Mouse (Mus musculus): ENCODE data around the gene Clasp2.

Clasp2 gene

GRCm38 (mm10) chr9:113930534-113931374 lies 189.5 kb downstream of the Clasp2 start, which contains the start of gene Ubp1:
Gene Ubp1 (plus strand): TSS chr9:113930934.
- DNase-seq (ENCODE audit: low read depth, low spot score) = peak; percentile 100

GRCm38 (mm10) chr9:113931375-113932099 lies 190.3 kb downstream of the Clasp2 start:
- DNase-seq (ENCODE audit: low read depth, low spot score) = no peak

DNA sequence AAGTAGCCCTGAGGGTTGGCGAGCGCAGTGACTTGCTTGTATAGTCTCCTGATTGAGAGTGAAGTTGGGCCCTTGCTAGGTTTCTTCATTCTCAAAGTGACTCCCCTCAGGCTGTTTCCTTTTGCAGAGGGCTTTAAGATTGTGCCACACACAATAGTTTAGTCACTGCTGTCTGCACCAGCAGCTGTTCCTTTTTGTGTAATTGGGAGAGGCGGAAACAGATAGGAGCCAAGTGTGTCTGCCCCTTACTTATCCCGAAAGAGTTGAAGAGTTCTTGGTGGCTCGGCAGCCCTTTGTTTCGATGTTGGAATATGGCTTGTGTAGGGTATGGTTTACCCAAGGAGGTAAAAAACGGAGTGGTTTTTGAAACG lies 190.8 kb downstream of the Clasp2 start:
- no peak for DNase-seq (ENCODE audit: low read depth, low spot score)

DNA sequence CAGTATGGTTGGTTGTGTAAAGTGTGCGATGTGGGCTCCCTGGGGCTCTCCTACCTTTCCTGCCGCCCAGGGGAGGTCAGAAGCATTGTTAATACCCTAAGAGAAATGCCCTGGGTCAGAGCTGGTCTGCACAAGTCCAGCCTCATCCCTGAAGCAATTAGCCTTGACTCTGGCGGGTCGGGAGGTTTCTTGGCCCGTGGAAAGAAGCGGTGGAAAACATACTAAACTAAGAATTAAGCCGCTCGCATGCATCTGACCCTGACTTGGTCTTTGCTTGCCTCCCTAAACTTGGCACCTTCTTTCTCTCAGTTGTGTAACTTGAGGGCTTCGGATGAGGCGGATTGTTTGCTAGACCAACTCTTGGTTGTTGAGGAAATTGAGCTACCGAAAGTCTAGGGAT lies 191.2 kb downstream of the Clasp2 start:
- DNase-seq (ENCODE audit: low read depth, low spot score) = no peak

GRCm38 (mm10) chr9:113935638-113936037 lies 194.4 kb downstream of the Clasp2 start:
- DNase-seq (ENCODE audit: low read depth, low spot score) = no peak

DNA sequence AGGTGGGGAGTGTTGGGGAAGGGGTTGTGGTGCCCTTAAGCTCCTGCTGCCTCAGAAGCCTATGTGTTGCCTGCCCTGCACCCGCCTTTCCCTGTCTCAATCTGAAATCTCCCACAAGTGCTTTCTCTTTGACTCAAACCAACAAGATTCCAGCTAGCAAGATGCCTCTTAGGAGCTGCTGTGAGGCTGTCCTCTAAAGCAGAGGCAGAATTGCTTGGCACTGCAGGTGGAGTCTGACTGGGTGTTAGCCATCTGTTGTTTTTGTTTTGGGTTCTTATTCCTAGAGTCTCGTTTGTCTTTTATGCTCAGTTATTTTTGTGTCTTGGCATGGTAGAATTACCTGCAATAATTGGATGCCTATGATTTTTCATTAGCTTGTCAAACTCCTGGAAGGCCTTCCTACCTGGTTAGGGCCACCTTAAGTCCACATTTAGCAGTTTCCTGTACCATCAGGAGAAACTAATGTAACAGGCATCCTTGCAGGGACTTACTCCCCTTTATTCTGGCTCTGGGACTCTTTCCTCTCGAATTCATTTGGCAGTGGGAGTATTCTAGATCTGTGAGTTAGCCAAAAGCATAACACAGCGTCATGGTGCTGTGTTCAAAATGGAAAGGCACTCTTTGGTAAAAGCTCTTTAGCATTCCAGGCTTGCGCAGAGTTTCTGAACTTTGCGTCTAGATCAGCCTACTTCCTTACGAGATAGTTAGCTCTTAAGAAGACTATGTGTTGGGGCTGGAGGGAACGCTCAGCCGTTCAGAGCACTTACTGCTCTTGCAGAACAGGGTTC lies 198.0 kb downstream of the Clasp2 start:
- peak; percentile 85 for DNase-seq (ENCODE audit: low read depth, low spot score)

- DNase-seq (ENCODE audit: low read depth, low spot score) = no peak
Measured at GRCm38 (mm10) chr9:113941103-113941805, 200.0 kb downstream of the Clasp2 start.

DNA sequence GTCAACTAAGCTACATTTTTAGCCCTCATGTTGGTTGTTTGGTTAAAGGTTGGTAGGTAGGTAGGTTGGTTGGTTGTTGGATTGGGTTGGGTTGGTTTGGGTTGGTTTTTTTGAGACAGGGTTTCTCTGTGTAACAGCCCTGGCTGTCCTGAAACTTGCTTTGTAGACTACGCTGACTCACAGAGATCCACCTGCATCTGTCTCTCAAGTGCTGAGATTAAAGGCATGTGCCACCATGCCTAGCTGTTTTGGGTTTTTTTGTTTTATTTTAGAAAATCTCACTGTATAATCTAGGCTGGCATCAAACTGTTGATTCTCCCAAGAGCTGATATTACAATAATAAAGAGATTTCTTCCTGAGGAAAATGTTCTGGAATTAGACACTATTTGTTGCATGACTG lies 202.1 kb downstream of the Clasp2 start:
- no peak for DNase-seq (ENCODE audit: low read depth, low spot score)

GRCm38 (mm10) chr9:113947216-113947615 lies 205.9 kb downstream of the Clasp2 start:
- DNase-seq (ENCODE audit: low read depth, low spot score) = no peak

DNA sequence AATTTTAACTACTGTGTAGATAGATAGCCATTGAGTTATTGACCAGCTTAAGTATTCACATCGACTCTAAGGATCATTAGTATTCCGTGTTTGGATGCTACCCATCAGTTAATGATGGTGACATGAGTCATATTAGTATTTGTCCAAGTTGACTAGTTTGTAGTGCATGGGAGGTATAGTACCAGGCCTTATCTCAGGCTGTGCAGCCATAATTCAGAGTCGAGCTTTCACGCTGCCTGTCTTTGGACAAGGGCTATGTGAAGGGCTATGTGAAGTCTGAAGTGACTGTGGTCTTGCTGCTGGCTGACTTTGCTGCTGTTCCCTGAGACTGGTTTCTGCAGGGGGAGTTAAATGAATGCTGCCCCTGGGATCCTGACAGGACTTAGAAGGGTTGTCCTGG lies 216.5 kb downstream of the Clasp2 start:
- DNase-seq (ENCODE audit: low read depth, low spot score) = no peak

- peak; percentile 28 for DNase-seq (ENCODE audit: low read depth, low spot score)
Measured at GRCm38 (mm10) chr9:113963718-113964117, 222.4 kb downstream of the Clasp2 start.

DNA sequence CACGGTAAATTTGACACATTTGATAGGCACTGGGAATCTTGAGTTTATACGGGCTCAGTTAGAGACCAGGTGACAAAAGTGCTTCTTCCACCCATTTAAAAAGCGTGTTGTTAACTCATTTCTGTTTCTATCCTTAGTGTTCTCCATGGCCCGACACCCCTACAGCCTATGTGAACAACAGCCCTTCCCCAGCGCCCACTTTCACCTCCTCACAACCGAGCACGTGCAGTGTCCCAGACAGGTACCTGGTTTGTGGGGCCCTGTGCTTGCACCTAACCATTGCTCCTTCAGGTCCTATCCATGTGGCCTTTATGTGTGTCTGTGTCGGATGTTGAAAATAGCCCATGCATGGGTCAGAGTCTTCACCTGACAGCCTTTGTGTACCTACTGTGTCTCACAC lies 223.1 kb downstream of the Clasp2 start:
- no peak for DNase-seq (ENCODE audit: low read depth, low spot score)

DNA sequence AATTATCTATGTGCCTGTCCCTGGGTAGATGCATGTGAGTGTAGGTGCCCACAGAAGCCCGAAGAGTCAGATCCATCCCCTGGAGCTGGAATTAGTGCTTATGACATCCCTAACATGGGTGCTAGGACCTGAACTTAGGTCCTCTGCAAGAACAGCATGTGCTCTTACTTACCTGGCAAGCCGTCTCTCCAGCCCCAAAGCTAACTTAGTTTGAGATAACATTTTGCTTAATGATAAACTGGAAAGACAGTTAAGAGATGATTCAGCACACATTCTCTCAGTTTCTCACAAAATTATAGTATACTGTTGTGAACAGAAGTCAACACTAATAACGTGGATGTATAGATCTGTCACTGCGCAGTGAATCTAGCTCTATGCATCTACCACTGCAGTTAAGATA lies 225.6 kb downstream of the Clasp2 start:
- no peak for DNase-seq (ENCODE audit: low read depth, low spot score)

- DNase-seq (ENCODE audit: low read depth, low spot score) = no peak
Measured at GRCm38 (mm10) chr9:113968967-113969366, 227.7 kb downstream of the Clasp2 start.

Data from brain, adult 2 months (tissue).